Mouse (Mus musculus) activated CD4-positive, CD25-positive, alpha-beta regulatory T cell, adult 4 months (primary cell): ENCODE measurements around the gene Gfra1. TPM values are rescaled to one million over a fixed set of nuclear protein-coding genes. Genes with fewer than 3 reads are reported as not detected.

Experiments used
- ATAC-seq: one replicate; pipeline ENCODE4 v1.8.0; 2017
- polyA plus RNA-seq, 2 experiments: library from polyadenylated mRNA; unstranded; fragments of 100-300 nt; shearing (Covaris generic); gene quantifications; one replicate each; pipeline ENCODE4 v1.2.1; 2017

Gene Gfra1
- polyA plus RNA-seq, 2 experiments from 2014 or later: 0.22 to 0.44 TPM

DNA sequence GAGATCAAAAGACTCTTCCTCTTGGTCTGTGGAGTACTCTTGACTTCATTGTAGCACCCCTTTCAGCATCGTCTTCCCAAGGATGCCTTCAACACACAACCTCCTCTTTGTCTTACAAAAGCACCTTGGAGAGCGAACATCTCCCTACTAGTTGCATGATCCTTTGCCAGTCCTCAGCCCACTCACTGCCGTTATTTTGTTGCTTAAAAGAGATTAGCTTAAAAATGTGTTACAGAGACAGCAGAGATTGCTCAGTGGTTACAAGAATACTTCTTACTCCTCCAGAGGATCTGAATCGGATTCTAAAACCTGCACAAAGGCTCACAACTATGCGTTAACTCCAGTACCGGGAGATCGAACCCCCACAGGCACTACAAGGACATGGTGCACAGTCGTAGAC lies 205.5 kb downstream of the Gfra1 start:
- no peak for ATAC-seq

GRCm38 (mm10) chr19:58244148-58244547 lies 211.6 kb downstream of the Gfra1 start:
- ATAC-seq: no peak

DNA sequence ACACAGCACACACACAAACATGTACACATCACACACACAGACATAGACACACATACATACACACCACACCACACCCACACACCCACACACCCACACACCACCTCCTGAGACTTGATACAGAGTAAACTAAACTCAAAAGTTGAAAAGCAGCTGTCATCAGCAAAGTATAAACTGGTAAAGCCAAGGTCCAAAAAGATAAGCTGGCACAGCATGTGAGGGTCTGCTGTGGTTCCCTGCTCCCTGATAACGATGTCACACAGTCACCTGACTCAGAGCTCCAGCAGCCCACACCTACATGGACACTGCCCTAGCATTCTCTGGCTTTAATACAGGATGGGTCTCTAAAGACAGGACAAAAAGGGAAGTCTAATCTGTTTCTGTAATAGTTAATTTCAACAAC lies 212.1 kb downstream of the Gfra1 start:
- ATAC-seq: no peak

GRCm38 (mm10) chr19:58238325-58238724 lies 217.4 kb downstream of the Gfra1 start:
- no peak for ATAC-seq

GRCm38 (mm10) chr19:58227725-58228124 lies 228.0 kb downstream of the Gfra1 start:
- ATAC-seq: no peak

DNA sequence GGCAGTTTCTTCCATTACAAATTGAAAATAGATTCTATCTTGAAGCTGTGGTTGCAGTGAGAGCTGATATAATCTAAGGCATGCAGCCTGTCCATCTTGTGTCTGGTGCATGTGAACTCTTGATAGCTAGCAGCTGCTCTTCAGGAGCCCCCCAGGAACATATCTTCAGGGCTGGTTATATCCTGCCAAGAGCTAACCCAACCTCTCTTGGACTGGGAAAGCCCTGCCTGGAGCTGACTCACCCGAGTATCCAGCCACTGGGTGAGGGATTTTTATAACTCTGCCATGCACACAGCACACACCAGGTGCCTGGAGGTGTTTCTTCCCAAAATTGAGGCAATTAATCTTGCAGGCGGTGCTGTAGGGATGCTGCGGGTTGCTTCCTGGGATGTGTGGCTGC lies 228.8 kb downstream of the Gfra1 start:
- ATAC-seq: no peak

GRCm38 (mm10) chr19:58220061-58220831 lies 235.5 kb downstream of the Gfra1 start:
- ATAC-seq: no peak

GRCm38 (mm10) chr19:58217591-58217990 lies 238.1 kb downstream of the Gfra1 start:
- ATAC-seq: no peak

DNA sequence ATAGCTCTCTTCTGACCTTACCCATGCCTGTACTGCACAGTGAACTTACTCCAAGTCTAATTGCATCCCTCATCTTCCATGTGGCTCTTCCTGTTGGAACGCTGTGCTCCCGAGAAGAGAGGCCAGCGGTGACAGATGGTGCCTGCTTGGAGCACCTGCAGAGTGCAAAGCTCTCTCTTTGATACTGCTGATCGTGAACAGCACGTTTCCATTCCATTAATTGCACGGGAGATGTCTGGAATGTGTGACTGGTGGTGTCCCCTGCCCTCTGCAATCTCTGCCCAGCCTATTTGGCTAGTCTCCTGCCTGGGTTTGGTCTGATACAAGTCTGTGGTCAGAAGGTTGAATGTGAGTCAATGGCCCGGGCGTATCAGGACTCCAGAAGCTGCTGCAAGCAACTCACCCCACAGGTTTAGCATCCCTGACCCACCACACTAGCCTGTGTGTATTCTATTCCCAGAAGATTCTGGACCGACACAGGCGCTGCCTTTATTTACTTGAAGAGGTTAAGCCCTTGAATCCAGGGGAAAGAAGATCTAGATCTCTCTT lies 249.1 kb downstream of the Gfra1 start:
- no peak for ATAC-seq

GRCm38 (mm10) chr19:58205470-58205869 lies 250.2 kb downstream of the Gfra1 start:
- ATAC-seq: no peak

DNA sequence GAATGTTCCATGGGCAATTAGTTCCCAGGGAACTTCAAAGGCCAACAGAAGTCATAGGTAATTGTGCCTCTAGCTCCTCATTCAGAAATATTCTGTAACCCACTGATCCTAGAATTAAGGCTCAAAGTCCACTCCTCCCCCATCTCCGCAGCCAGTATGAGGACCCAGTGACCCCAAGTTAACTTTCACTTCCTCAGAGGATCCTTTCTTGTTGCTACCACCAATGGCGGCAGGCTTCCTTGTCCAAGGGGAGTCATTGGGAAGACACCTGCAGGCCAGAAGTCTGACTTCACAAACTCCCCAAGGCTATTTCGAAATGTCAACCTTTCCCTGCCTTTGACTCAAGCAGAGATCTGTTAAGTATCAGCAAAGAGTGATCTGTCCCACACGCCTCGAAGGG lies 253.1 kb downstream of the Gfra1 start:
- no peak for ATAC-seq

- no peak for ATAC-seq
These were observed 256.0 kb downstream of the Gfra1 start for GRCm38 (mm10) chr19:58199679-58200078.

DNA sequence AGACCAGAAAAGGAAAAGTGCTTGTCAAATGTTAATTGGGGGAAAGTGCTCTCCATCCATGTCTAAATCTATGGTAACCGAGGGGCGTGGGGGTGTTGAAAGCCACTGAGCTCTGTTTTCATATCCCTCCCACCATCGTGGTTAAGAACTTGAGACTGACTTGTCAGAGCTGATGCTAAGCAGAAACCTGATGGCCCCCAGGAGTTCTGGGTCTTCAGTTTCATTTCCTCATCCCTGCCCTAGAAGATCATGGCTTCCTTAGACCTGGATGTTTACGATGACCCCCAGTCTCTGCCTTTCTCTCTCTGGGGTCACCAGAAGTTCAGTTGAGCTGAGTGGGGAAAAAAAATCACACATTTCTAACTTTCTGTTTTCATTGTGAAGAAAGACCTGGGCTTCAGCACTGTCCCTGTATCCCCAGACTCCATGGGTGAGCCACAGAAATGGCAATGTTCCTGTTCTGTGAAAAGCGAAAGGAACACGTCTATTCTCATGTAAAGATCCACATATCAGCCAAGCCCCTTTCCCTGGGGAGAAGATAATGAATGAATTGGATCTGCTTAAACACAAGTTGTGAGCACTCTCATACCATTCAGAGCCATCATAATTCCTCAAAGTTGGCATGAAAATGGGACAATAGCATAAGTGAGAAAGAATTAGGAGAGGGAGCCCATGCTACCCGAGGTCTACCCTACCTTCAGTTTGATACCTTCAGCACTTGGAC lies 261.8 kb downstream of the Gfra1 start:
- no peak for ATAC-seq

DNA sequence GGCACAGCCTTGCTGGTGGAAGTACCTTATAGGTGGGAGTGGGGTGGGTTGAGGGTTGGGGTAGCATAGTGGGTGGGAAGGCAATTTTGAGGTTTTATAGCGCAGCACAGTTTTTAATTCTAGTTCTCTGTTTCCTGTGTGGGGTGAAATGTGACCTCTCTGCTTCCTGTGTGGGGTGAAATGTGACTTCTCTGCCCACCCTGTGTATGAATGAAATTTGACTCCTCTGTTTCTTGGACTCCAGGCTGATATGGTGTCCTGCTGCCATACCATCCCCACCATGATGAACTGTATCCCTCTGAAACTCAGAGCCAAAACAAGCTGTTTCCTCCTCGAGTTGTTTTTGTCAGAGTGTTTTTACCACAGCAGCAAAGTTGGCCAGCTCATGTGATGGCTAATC lies 264.8 kb downstream of the Gfra1 start:
- ATAC-seq: no peak

- ATAC-seq: no peak
These were observed 269.2 kb downstream of the Gfra1 start for GRCm38 (mm10) chr19:58186558-58186957.

Other genes with a start within 250 kb of the Gfra1 start
- gene Ccdc172, start 56.1 kb upstream of the Gfra1 start, polyA plus RNA-seq: not detected
- not detected for gene Pnlip, start 196.6 kb upstream of the Gfra1 start, polyA plus RNA-seq